Mouse (Mus musculus) intestine, postnatal 0 days (tissue): ENCODE results near the gene Pebp1. TPM values are rescaled to one million over a fixed set of nuclear protein-coding genes. Genes with fewer than 3 reads are reported as not detected.

Source experiments
- ATAC-seq: fragments of 200-750 bp; cut with Nextera tagmentation; 2 replicates; pipeline ENCODE4 v1.8.0; 2017; ENCODE audit warnings: mild to moderate bottlenecking, moderate TSS enrichment, moderate library complexity
- H3K27ac ChIP-seq: fragments of 300-500 bp; sonication (generic); 2 replicates; pipeline ENCODE4 v1.5.1; 2014; ENCODE audit warnings: mild to moderate bottlenecking, low read depth, low read length, moderate library complexity
- H3K27me3 ChIP-seq: fragments of 300-500 bp; sonication (generic); replicated peaks from 2 replicates; pipeline ENCODE4 v1.6.1; 2014; ENCODE audit warnings: low read length, mixed read lengths; ENCODE audit not compliant: control insufficient read depth, insufficient read depth
- H3K36me3 ChIP-seq: fragments of 300-500 bp; sonication (generic); 2 replicates; pipeline ENCODE4 v1.6.1; 2014; ENCODE audit warnings: mild to moderate bottlenecking, moderate library complexity; ENCODE audit not compliant: control insufficient read depth, insufficient read depth
- H3K4me1 ChIP-seq: fragments of 300-500 bp; sonication (generic); replicated peaks from 2 replicates; pipeline ENCODE4 v1.6.1; 2014; ENCODE audit warnings: antibody characterized with exemption, low read length, mixed read lengths; ENCODE audit not compliant: control insufficient read depth, insufficient read depth
- H3K4me2 ChIP-seq: fragments of 300-500 bp; sonication (generic); replicated peaks from 2 replicates; pipeline ENCODE4 v1.6.1; 2014; ENCODE audit warnings: low read depth, mild to moderate bottlenecking, moderate library complexity
- H3K4me3 ChIP-seq: fragments of 300-500 bp; sonication (generic); 2 replicates; pipeline ENCODE4 v1.5.1; 2014; ENCODE audit warnings: low read depth, low read length
- H3K9ac ChIP-seq: fragments of 300-500 bp; sonication (generic); 2 replicates; pipeline ENCODE4 v1.6.1; 2014; ENCODE audit warnings: mild to moderate bottlenecking, low read depth, low read length
- H3K9me3 ChIP-seq: fragments of 300-500 bp; sonication (generic); 2 replicates; pipeline ENCODE4 v1.6.1; 2016; ENCODE audit warnings: mixed run types; ENCODE audit not compliant: control insufficient read depth
- CTCF ChIP-seq: sonication (generic); IDR thresholded peaks from 2 replicates; pipeline ENCODE4 v1.5.1; 2016; ENCODE audit warnings: low read depth, mild to moderate bottlenecking, control low read depth, antibody characterized with exemption, moderate library complexity
- WGBS: fragments of 180-500 bp; shearing (Covaris S2); extraction: QIAGEN DNeasy Blood & Tissue Kit; methylation state at CpG from one replicate; pipeline ENCODE4 v1.1.7; 2014; 5-methylcytosine and 5-hydroxymethylcytosine counted together
- polyA plus RNA-seq: library from polyadenylated mRNA; unstranded; fragments of >200 nt; fragmentation: Nextera tagmentation; extraction: Ambion mirVana; gene quantifications from 2 replicates; pipeline ENCODE4 v1.2.1, GENCODE M21; 2015

Gene Pebp1
- polyA plus RNA-seq, 1 experiment from 2014 or later = 267 TPM

DNA sequence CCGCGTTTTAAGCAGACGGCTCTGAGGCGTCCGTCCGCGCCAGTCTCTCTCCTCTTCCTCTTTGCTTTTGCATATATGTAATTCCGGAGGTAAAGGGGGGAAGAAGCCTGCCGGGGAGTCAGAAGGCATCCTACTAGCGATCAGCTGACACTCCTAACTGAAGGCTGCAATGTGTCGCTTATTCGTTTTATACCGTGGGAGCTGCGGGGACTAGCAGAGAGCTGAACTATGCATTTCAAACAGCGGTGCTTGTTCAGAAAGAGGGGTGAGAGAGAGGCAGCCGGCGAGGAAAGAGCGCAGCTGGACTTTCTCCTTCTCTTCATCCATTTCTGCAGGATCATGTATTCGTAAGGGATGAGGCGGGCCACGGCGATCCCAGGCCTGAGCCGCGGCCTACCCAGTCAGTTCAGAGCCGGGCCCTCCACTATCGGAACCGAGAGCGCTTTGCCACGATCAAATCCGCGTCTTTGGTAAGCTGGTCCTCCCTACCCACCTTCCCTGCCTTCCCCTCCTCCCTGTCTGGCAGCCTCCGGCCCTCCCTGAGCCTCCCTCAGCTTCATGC lies 46.6 kb downstream of the Pebp1 start:
- Histone ChIP-seq H3K9me3 (no peaks in the 10 kb centered on the region), H3K4me1 (no peaks in the 10 kb centered on the region), H3K36me3 (peaks cover 27% of the 10 kb centered on the region), H3K4me3 (peak overlapping the region; percentile 41), H3K27me3 (no peaks in the 10 kb centered on the region), H3K4me2 (peak overlapping the region; percentile 58), H3K9ac (peak overlapping the region; percentile 40), H3K27ac (peak overlapping the region; percentile 46)
- WGBS = 43% methylated on average over 32 of the region's 32 CpGs
- TF ChIP-seq CTCF = no peak
- no peak for ATAC-seq

GRCm38 (mm10) chr5:117240321-117240731 lies 47.1 kb downstream of the Pebp1 start:
- no peak for TF ChIP-seq CTCF
- Histone ChIP-seq H3K9ac (peak overlapping the region; percentile 40; the same call in 1 of the 2 replicates), H3K4me2 (peak overlapping the region; percentile 58), H3K9me3 (no peaks in the 10 kb centered on the region), H3K36me3 (peaks cover 32% of the 10 kb centered on the region), H3K27ac (no peak overlapping the region), H3K27me3 (no peaks in the 10 kb centered on the region), H3K4me3 (peak overlapping the region; percentile 41), H3K4me1 (no peaks in the 10 kb centered on the region)
- WGBS = 44% methylated on average over 12 of the region's 12 CpGs
- no peak for ATAC-seq

DNA sequence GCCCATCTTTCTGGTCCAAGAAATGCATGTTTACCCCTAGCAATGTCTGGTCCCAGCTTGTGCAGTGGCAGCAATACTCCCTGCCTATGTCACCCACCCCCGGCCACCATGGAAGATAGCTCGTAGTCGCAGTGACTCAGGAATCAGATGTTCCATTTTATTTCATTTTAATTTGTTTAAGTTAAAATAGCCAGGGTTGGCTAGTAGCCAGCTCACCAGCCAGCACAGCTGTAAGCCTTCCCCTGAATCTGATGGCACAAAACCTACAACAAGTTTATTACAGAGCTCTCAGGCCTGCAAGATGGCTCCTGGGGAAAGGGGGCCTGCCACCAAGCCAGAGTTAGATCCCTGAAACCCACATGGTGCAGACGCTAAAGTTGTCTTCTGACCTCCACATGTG lies 48.3 kb downstream of the Pebp1 start:
- no peak overlapping the region for H3K4me2 ChIP-seq
- TF ChIP-seq CTCF = no peak
- peaks cover 36% of the 10 kb centered on the region for H3K36me3 ChIP-seq
- no peaks in the 10 kb centered on the region for H3K27me3 ChIP-seq
- H3K4me3 ChIP-seq = no peak overlapping the region
- no peaks in the 10 kb centered on the region for H3K4me1 ChIP-seq
- ATAC-seq = no peak
- H3K9me3 ChIP-seq = no peaks in the 10 kb centered on the region
- H3K27ac ChIP-seq = no peak overlapping the region
- no peak overlapping the region for H3K9ac ChIP-seq
- WGBS = 76% methylated on average over 4 of the region's 4 CpGs

DNA sequence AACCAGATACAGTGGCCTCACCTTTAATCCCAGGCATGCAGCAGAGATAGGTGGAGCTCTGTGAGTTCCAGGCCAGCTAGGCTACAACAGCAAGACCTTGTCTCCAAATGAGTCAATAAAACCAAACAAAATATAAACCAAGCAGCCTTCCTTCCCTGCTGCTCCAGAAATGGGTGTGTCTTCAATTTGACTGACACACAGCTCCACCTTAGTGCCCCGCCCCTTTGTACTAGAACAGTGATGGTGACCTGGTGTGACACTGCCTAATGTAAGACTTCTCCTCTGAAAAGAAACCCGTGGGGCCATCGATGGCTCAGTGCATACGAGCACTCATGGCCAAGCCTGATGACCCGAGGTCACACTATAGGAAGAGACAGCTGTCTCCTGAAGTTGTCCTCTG lies 50.9 kb downstream of the Pebp1 start:
- no peak overlapping the region for H3K4me2 ChIP-seq
- TF ChIP-seq CTCF = no peak
- H3K9me3 ChIP-seq = no peaks in the 10 kb centered on the region
- WGBS = 82% methylated on average over 5 of the region's 5 CpGs
- H3K27me3 ChIP-seq = no peaks in the 10 kb centered on the region
- H3K36me3 ChIP-seq = peaks cover 45% of the 10 kb centered on the region
- H3K9ac ChIP-seq = no peak overlapping the region
- H3K4me1 ChIP-seq = no peaks in the 10 kb centered on the region
- peak; percentile 28; the same call in 1 of the 2 replicates for ATAC-seq
- no peak overlapping the region for H3K4me3 ChIP-seq
- no peak overlapping the region for H3K27ac ChIP-seq

Other genes starting within 250 kb of the Pebp1 start
- gene Suds3, start 171.5 kb downstream of the Pebp1 start, polyA plus RNA-seq = 41.8 and 47.2 TPM in 2 replicates
- 40.4 and 47.7 TPM in 2 replicates for gene Taok3, start 167.5 kb downstream of the Pebp1 start, polyA plus RNA-seq
- 13.9 and 14.9 TPM in 2 replicates for gene Vsig10, start 31.5 kb upstream of the Pebp1 start, polyA plus RNA-seq
- gene Wsb2, start 69.7 kb upstream of the Pebp1 start, polyA plus RNA-seq = 125 and 130 TPM in 2 replicates
- 29.1 and 29.9 TPM in 2 replicates for gene Rfc5, start 101.4 kb upstream of the Pebp1 start, polyA plus RNA-seq
- 0.12 and 0.24 TPM in 2 replicates for gene Ksr2, start 126.4 kb upstream of the Pebp1 start, polyA plus RNA-seq